Mouse (Mus musculus) skeletal muscle tissue, adult 2 months (tissue): ENCODE results near the gene Malsu1.

Experiments
- DNase-seq: peaks from one replicate; pipeline ENCODE4 v3.0.0-alpha.2; 2012; ENCODE audit warnings: low read depth, low spot score

Malsu1 gene

GRCm38 (mm10) chr6:49073304-49074116 is at the start of gene Malsu1:
Malsu1 (plus strand) TSS chr6:49073795.
- DNase-seq, result peak; percentile 93

- DNase-seq, result no peak
Measured at GRCm38 (mm10) chr6:49025290-49025689, 48.3 kb upstream of the Malsu1 start.

DNA sequence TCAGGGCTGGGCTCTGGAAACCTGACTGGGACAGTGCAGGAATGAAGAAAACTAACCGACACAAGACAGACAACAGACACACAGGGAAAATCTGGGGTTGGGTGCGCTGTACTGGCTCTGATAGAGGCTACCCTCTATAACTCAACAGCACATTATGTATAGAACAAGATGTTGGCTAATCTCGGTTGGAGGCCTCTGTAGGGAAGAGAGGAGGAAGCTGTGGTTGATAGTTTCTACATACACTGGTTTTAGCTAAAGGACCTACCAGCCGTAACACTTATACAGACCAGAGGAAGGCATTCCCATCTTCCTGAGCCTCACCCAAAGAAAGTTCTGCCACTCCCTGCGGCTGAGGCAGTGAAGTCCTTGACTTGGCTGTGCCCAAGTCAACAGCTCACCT is 47.1 kb upstream of the Malsu1 start:
- DNase-seq, result no peak

- DNase-seq, result no peak
Measured at GRCm38 (mm10) chr6:49028019-49028418, 45.6 kb upstream of the Malsu1 start.

DNA sequence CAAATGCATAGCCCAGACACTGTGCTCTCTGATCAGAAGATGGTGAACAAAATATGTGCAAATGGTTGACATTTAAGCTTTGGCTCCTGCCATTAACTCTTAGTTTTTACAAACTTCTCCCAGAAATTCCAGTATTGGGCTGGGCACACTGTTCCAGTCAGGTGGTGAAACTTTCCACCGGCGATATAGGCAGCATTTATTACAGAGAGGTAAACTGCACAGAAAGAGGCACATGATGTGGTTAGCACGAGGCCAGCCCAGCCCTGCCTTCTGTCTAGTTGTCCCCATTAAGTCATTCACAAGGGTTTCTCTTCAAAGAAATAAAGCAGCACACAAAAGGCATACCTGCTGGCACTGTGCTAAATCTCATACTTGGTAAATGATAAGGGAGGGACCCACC is 44.9 kb upstream of the Malsu1 start:
- no peak for DNase-seq

- no peak for DNase-seq
Measured at GRCm38 (mm10) chr6:49031230-49031629, 42.4 kb upstream of the Malsu1 start.

GRCm38 (mm10) chr6:49032783-49033182 is 40.8 kb upstream of the Malsu1 start:
- no peak for DNase-seq

DNA sequence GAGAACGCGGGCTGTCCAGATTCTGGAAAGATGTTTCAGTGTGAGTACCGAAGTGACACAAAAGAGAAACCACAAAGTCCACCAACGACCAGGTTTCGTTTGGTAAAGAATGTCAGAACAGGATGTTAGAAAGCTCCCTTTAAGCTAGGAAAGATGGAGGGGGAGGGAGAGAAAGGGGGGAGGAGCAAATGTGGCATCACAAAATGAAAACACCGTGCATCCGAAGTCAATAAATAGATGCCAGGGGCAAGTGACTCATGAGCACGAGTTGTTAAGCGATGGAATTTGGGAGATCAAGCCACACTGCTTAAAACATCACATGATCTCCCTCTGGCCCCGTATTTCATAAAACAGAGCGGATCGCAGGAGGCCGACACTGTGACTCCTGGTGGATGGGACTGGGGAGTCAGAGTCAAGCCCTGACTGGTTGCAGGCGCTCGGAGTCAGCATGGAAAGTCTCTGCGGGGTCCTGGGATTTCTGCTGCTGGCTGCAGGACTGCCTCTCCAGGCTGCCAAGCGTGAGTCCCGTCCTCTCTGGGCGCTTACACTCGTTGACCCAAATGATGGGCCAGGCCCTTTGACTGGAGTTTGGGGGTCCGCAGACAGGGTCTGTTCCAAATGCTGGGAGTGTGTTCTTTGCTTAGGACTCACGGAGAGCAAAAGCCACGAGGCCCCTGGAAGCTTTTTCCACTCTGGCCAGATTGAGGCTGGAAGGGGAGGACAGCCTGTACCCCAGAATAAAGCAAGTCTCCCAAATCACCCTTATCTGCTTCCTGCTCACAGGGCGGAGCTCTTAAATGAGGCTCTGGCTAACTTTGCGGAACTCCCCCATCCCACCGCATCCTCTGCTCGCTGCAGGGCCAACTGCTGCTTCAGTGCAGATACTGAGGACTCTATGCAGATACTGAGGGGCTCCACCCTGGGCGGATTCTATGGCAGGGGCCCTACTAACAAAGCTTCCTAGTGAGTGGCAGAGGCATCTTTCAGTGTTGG is 37.0 kb upstream of the Malsu1 start, which contains the start of gene Gpnmb:
Gpnmb (plus strand) TSS at position 272 of the 993 bp plus-strand sequence.
- peak; percentile 30 for DNase-seq

GRCm38 (mm10) chr6:49037268-49037662 is 36.3 kb upstream of the Malsu1 start:
- no peak for DNase-seq

DNA sequence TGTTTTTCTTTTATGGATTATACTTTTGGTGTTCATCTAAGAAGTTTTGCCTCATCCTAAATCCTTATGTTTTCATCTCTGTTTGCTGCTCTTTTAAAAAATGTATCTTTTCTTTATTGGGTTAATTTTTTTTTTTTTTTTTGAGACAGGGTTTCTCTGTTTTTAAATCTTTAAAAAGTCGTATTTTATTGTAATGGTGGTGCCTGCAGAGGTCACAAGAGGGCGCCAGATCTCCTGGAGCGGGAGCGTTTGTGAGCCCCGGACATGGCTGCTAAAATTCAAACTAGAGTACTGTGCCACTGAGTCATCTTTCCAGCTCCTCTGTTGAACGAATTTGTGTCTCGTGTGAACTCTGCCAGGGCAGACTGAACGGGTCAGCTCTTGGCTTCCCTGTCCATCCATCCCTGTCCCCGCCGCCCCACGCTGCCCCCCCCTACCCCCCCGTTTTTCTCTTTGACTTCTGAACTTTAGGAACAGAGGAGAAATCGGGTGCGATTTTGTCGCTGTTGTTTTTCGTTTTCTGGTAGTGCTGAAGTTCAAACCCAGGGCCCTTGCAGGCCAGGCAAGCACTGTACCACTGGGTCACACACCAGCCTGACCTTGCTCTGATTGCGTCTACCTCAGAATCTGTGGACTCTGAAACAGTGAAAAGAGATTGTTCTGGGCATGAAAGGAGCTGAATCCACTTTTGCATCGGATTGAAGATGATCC is 34.0 kb upstream of the Malsu1 start:
- DNase-seq, result no peak

DNA sequence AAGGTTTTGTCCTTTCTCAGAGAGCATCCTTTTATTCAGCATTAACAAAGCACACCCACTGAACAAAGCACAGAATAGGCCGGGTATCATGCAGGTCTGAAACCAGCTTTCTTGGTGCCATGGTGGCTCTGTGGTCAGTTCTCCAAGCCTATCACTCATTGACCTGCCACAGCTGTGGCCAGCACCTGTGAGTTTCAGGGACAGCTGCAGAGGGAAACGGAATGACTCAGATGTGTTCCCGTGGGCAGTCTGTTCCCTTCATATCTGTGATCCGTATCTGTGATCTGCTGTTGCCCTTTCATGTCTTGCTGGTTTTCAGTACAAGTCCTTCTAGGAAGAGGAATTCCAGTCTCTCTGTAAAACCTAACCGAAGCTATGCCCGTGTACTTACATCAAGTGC is 27.1 kb upstream of the Malsu1 start:
- no peak for DNase-seq

- DNase-seq, result no peak
Measured at GRCm38 (mm10) chr6:49046976-49047375, 26.6 kb upstream of the Malsu1 start.

DNA sequence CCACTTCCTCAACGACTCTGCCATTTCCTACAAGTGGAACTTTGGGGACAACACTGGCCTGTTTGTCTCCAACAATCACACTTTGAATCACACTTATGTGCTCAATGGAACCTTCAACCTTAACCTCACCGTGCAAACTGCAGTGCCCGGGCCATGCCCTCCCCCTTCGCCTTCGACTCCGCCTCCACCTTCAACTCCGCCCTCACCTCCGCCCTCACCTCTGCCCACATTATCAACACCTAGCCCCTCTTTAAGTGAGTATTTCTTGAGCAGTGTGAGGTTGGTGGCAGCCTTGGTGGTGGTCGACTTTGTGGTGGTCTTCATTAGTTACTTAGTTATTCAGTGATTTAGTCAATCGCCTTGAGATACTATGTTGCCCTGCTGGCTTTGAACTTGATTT is 25.7 kb upstream of the Malsu1 start:
- no peak for DNase-seq

DNA sequence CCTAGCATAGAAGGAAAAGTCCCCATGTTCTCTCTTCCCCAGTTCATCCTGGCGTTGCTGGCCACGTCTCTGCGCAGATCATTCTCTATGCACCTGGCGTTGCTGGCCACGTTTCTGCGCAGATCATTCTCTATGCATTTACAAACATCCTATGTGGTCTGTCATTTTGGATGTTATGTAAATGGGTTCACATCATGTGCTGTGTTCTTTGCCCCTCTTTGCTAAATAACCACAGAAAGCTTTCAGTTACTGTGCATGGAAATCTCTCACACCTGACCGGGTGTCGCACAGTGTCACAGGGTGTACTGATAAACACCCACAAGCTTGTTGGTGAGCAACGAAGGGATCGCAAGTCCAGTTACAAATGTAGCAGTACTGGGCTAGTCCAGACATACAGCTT is 25.2 kb upstream of the Malsu1 start:
- DNase-seq, result no peak

- no peak for DNase-seq
Measured at GRCm38 (mm10) chr6:49050677-49051410, 22.8 kb upstream of the Malsu1 start.

- no peak for DNase-seq
Measured at GRCm38 (mm10) chr6:49052191-49052590, 21.4 kb upstream of the Malsu1 start.

- no peak for DNase-seq
Measured at GRCm38 (mm10) chr6:49055256-49055733, 18.3 kb upstream of the Malsu1 start.

DNA sequence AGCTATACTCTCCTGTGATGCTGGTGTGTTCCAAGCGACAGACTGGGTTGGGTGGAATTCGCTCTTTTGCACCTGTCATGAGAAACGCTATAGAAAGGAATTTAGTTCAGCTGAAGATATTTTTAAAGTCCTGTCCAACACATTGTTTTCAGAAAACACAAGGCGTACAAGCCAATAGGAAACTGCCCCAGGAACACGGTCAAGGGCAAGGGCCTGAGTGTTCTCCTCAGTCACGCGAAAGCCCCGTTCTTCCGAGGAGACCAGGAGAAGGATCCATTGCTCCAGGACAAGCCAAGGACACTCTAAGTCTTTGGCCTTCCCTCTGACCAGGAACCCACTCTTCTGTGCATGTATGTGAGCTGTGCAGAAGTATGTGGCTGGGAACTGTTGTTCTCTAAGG is 17.6 kb upstream of the Malsu1 start:
- no peak for DNase-seq

DNA sequence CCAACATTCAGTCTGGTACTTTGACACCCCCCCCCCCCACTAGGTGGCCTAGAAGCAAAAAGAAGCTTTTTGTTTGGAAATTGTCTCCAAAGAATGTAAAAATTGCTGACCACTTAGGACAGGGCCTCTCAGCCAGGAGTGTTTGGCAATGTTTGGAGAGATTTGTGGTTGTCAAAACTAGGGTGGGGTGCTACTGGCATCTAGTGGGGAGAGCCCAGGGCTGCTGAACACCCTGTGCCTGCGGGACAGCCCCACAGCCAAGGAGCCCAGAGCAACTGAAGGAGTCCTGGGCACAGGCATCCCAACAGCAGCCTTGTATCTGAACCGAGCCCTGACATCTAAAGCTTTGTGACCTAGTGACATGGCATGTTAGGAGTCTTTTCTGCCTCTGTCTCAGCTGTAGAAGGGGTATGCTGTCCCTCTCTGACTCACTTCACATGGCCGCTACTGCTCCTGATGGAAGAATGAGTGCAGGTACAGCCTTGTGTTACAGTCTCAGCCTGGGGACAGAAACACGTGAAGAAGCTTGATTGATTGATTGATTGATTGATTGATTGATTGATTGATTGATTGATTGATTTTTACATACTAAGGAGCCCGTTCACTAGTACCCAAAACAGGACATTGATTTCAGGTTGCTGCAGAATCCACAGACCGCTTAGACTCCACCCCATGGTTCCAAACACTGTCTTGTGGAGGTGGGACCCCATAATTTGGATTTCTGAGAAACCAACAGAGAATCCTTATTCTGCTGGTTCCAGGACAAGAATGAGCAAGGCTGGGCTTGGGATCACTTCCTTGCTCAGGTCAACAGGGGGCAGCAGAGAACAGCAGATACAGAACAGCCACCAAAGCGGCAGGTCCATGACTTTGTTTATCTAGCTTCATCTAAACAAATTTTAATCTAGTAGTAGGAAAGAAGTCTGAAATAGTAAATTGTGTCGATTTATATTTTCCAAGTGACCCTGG is 16.3 kb upstream of the Malsu1 start:
- peak; percentile 52 for DNase-seq

GRCm38 (mm10) chr6:49068361-49068760 is 5.2 kb upstream of the Malsu1 start:
- DNase-seq, result no peak
